Mouse (Mus musculus) urinary bladder, postnatal 4 days (tissue): ENCODE data around the gene Gnao1.

Experiments
- DNase-seq, 2 experiments: peaks; one replicate each; pipeline ENCODE4 v3.0.0; 2021 to 2022; ENCODE audit warnings: low spot score in 2 of 2

The Gnao1 gene

DNA sequence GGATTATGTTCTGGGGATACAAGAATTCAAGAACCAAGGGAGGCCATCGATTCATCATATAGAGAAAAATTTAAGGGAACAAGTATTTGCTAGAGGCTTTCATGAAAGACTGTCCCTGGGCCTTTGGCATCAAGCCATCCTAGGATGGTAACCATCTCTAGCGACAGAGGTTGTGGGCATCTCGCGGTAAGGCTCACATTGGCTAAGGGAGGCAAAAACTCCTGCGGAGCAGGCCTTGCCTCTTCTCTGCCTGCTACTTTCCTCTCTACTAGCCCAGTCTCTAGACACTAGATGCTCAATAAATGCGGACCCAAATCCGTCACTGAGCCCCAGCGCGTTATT, at the start of gene Gnao1:
Gene Gnao1 (plus strand): TSS at position 281 of the 342 bp plus-strand sequence.
- DNase-seq, result no peak

DNA sequence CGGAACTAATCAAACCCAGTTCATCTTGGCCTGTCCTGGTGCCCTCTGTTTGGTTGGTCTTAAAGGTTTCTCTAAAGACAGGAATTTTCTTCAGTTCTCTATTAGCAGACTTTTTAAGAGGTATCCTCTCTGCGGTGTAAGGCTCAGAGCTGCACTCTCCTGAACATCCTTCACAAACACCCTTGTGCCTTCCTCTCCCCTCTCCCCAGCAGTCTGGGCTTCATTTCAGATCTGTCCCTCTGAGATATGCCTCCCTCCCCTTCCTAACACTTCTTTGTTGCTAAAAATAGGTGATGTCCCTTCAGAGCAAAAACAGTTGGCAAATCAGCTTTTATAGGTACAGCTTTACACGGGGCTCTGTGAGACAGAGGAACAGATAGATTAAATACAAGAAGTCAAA, 32.2 kb upstream of the Gnao1 start:
- DNase-seq, result no peak

DNA sequence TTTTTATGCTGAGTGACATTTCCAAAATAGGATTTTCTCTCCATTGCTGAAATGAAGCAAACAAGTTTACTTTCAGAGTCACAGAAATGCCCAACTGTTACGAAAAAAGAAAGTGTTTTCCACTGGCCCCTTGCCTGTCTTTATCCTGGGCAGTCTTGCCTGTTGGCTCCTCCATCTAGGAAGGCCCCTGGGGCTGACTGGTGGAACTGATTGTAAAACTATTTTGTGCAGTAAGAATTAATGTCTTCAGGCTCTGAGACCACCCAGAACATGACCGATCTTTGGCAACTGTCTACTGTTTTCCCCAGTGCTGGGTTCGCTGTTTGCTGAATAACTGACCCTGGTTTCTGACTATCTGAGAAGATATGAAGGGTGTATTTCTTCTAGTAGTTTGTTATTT, 540 bp upstream of the Gnao1 start:
- no peak for DNase-seq

DNA sequence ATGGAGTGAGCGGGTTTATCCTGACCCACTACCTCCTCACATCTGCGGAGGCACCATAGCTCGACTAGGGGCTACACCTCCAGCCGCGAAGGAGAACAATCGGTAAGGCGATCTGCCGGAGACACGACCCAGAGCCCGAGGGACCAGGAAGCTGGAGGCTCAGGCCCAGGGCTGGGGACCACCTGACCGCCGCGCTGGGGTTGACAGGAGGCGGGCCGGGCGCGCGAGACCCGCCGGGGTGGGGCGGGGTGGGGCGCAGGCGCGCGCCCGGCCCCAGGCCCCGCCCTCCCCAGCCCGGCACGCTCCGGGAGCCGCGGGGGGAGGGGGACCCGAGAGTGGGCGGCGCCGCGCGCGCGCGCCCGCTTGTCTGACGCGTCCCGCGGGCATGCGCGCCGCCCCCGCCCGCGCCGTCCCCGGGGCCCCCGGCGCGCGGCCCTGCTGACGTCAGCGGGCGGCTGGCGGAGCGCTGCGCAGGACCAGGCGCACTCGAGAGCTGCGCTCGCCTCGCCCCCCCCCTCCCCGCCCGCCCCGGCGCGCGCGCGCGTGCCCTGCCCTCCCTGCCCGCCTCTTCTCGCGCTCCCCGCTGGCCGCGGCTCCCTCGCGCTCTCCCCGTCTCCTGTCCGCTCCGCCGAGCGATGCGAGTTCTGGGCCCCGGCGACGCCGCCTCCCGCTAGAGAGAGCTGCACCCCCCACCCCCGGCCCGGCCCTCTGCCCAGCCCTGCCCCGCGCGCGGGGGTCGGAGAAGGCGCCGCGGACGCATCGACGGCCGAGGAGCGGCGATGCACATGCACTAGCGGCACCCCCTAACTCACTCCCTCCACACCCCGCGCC, 477 bp downstream of the Gnao1 start:
- DNase-seq, result peak; percentile 77 to 78

DNA sequence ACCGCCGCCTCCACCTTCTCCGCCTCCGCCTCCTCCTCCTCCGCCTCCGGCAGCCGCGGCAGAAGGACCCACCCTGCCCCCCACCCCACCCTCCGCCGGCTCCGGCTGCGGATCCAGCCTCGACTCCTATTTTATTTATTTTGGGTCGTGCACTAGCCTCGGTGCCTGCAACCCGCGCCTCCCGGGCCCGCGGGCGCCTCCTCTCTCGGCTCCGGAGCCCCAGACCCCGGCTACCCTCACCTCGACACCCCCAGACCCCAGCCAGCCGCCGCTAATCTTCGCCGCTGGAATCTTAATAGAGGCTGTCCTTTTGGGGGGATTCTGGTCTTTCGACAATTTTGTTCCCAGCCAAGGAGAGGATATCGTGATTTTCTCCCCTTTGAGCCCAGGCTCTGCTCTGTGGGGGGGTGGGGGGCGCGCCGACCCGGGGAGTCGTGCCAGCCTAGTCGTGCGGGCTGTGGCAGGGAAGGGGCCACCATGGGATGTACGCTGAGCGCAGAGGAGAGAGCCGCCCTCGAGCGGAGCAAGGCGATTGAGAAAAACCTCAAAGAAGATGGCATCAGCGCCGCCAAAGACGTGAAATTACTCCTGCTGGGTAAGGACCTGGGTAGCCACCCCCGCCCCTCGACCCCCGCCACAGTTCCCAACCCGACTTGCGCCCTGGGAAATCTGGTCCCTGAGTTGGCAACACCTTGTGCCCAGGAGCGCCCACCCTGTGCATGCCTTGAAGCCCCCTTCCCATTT, 1.3 kb downstream of the Gnao1 start:
- DNase-seq, result no peak

DNA sequence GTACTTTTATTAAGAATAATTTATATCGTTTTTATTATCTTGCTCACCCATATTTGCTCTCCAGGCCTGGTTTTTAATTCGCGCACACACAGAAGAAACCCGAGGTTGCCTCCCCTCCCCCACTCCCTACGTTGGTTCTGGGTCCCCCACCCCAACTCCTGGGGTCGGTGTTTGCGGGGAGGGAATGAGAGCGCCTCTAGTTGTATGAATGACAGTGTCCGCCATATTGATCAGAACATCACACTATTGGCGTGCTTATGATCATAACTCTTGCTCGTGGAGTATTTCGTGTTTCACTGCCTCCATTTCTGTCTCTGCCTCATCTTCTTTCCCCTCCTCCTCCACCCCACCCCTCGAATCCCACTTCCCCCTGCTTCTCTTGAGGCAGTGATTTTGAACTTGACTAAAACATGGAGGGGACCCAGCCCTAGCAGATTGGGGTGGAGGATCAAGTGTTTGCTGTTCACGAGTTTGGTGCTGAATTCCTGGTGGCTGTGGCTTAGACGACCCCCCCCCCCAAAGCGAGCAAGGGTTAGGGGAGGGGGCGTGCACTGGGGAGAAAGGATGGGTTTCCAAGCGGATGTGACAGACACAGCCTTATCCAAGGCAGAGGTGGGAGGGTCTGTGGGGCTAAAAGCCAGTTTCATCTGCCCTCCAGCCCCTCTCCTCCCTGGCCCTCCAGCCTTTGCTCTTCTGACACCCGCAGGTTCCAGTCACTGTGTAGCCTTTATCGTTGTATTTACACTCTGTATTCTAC, 2.1 kb downstream of the Gnao1 start:
- DNase-seq, result no peak

DNA sequence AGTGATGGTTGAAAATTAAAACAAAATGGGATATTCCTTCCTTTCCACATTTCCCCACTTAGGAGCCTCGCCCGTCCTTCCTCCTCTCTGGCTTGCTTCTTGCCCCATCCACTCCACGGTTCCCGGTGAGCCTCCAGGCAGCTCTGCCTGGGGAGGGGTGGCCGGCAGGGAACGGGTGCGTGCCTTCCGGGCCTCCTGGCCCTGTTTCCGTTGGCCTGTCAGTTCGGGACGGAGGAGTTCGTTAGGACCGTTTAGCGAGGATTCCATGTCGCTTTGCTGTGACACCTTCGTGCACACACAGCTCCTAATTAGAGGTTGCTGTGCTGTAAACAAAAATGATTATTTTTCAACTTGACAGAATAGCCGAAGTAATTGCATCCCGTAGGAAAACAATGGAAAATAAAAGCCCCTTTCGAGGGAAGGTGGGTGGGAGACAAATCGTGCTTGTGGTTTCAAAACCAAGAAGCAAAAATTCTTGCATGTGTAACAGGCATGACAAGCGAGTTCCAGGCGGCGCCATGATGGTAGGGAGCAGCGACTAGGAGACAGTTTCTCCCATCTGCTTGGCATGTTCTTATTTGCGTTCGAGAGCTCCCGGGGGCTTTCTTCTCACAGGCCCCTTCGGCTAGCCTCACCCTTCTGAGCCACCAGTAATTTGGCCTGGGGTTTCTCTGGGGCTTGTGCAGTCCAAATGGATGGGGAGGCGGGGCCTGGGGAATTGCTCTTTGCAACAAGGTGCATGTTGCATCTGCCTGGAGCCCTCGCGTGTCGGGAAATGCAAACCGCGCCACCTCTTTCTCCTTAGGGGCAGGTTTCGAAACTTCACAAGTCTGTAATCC, 3.0 kb downstream of the Gnao1 start:
- DNase-seq, result no peak

GRCm38 (mm10) chr8:93813405-93813761, 3.6 kb downstream of the Gnao1 start:
- peak; percentile 86 to 93 for DNase-seq

- DNase-seq, result no peak
Measured at GRCm38 (mm10) chr8:93814266-93814665, 4.5 kb downstream of the Gnao1 start.

- DNase-seq, result peak in 1 of 2 experiments; percentile 49
Measured at GRCm38 (mm10) chr8:93816226-93816625, 6.5 kb downstream of the Gnao1 start.

GRCm38 (mm10) chr8:93817366-93817765, 7.6 kb downstream of the Gnao1 start:
- no peak for DNase-seq

DNA sequence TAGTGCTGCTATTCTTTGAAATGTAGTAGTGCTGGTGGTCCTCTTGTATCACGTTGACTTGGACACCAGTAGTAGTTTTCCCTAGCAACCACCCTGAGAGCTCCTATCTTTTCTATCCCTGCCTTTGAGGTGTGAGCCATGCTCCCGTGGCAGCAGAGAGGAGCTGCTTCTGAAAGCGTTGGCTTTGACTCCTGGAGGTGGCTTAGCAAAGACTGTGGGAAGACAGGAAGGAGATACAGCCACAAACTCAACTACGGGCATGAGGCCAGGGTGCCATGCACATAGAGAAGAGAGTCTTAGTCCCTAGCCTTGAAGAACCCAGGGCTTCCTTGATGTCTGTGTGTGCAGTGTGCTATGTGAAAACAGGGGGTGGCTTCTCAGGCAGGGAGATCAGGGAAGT, 10.2 kb downstream of the Gnao1 start:
- DNase-seq, result peak in 1 of 2 experiments; percentile 11

GRCm38 (mm10) chr8:93821327-93821726, 11.6 kb downstream of the Gnao1 start:
- peak; percentile 6 to 44 for DNase-seq

- DNase-seq, result no peak
Measured at GRCm38 (mm10) chr8:93825317-93825716, 15.6 kb downstream of the Gnao1 start.

- DNase-seq, result no peak
Measured at GRCm38 (mm10) chr8:93830626-93831025, 20.9 kb downstream of the Gnao1 start.

- DNase-seq, result no peak
Measured at GRCm38 (mm10) chr8:93835771-93836170, 26.0 kb downstream of the Gnao1 start.

- DNase-seq, result no peak
Measured at GRCm38 (mm10) chr8:93839113-93839512, 29.3 kb downstream of the Gnao1 start.

GRCm38 (mm10) chr8:93840486-93840885, 30.7 kb downstream of the Gnao1 start:
- no peak for DNase-seq

GRCm38 (mm10) chr8:93840956-93841752, 31.4 kb downstream of the Gnao1 start:
- DNase-seq, result no peak

- DNase-seq, result no peak
Measured at GRCm38 (mm10) chr8:93842574-93842973, 32.8 kb downstream of the Gnao1 start.
